Mouse (Mus musculus) megakaryocyte-erythroid progenitor cell, adult 5-6 weeks (primary cell): Measurements from ENCODE around the gene Rsbn1. TPM values are rescaled to one million over a fixed set of nuclear protein-coding genes. Genes with fewer than 3 reads are reported as not detected.

ENCODE experiments used
- total RNA-seq, 2 experiments: library from RNA; stranded (forward) in 1 of 2; stranded (reverse) in 1 of 2; fragments of 200-1000, 215-1000 nt in 1 of 2; fragments of >200 nt in 1 of 2; fragmentation: Nextera tagmentation in 1 of 2; gene quantifications; 2 replicates each; pipeline ENCODE4 v1.2.3; 2014 to 2017

Gene Rsbn1
- total RNA-seq, 2 experiments from 2014 or later, result 22.9 to 30.6 TPM

Other genes starting within 250 kb of the Rsbn1 start
- gene Olfml3, start 176.1 kb upstream of the Rsbn1 start, total RNA-seq (2014; fragmentation: Nextera tagmentation), result not detected in 2 replicates
- gene Olfml3, start 176.1 kb upstream of the Rsbn1 start, total RNA-seq (2017), result 0.56 TPM in 1 of 2 replicates, not detected in the other
- not detected in 2 replicates for gene Gm10964, start 174.8 kb upstream of the Rsbn1 start, total RNA-seq (2014; fragmentation: Nextera tagmentation)
- gene Gm10964, start 174.8 kb upstream of the Rsbn1 start, total RNA-seq (2017), result not detected in 2 replicates
- gene Hipk1, start 122.6 kb upstream of the Rsbn1 start, total RNA-seq (2014; fragmentation: Nextera tagmentation), result 98.1 and 127 TPM in 2 replicates
- gene Hipk1, start 122.6 kb upstream of the Rsbn1 start, total RNA-seq (2017), result 64.3 and 69.2 TPM in 2 replicates
- 17.9 and 25.4 TPM in 2 replicates for gene Dclre1b, start 104.7 kb upstream of the Rsbn1 start, total RNA-seq (2014; fragmentation: Nextera tagmentation)
- 8.3 and 9.8 TPM in 2 replicates for gene Dclre1b, start 104.7 kb upstream of the Rsbn1 start, total RNA-seq (2017)
- 14.9 and 22.2 TPM in 2 replicates for gene Ap4b1, start 104.6 kb upstream of the Rsbn1 start, total RNA-seq (2014; fragmentation: Nextera tagmentation)
- 14.6 and 28.8 TPM in 2 replicates for gene Ap4b1, start 104.6 kb upstream of the Rsbn1 start, total RNA-seq (2017)
- gene Gm43064, start 104.5 kb upstream of the Rsbn1 start, total RNA-seq (2014; fragmentation: Nextera tagmentation), result not detected in 2 replicates
- not detected in 2 replicates for gene Gm43064, start 104.5 kb upstream of the Rsbn1 start, total RNA-seq (2017)
- 6.4 and 10.1 TPM in 2 replicates for gene Bcl2l15, start 81.5 kb upstream of the Rsbn1 start, total RNA-seq (2014; fragmentation: Nextera tagmentation)
- 4.0 and 9.3 TPM in 2 replicates for gene Bcl2l15, start 81.5 kb upstream of the Rsbn1 start, total RNA-seq (2017)
- 6.7 and 15.5 TPM in 2 replicates for gene Ptpn22, start 54.3 kb upstream of the Rsbn1 start, total RNA-seq (2014; fragmentation: Nextera tagmentation)
- gene Ptpn22, start 54.3 kb upstream of the Rsbn1 start, total RNA-seq (2017), result 14.0 and 19.4 TPM in 2 replicates
- 21.7 and 28.2 TPM in 2 replicates for gene Phtf1, start 54.0 kb downstream of the Rsbn1 start, total RNA-seq (2014; fragmentation: Nextera tagmentation)
- 32.7 and 35.5 TPM in 2 replicates for gene Phtf1, start 54.0 kb downstream of the Rsbn1 start, total RNA-seq (2017)